Mouse (Mus musculus): Measurements from ENCODE around the gene Saa3.

GRCm38 (mm10) chr7:46715600-46715999 is at the start of gene Saa3:
- TF ChIP-seq POLR2A (IDR thresholded peaks at IDR 0.05; ENCODE audit: insufficient read length, low read depth): no peak
- no peak for TF ChIP-seq TCF12 (IDR thresholded peaks at IDR 0.05; ENCODE audit: insufficient read depth, poor library complexity, severe bottlenecking)
- no peak for TF ChIP-seq USF1 (IDR thresholded peaks at IDR 0.05; ENCODE audit: low read depth)
- TF ChIP-seq MAX (IDR thresholded peaks at IDR 0.05; ENCODE audit: low read depth): no peak
- TF ChIP-seq POLR2AphosphoS2 (IDR thresholded peaks at IDR 0.05; ENCODE audit: insufficient read length, low read depth): no peak
- no peak for TF ChIP-seq E2F4 (IDR thresholded peaks at IDR 0.05; ENCODE audit: insufficient read depth)
- no peak for TF ChIP-seq REST (IDR thresholded peaks at IDR 0.05; ENCODE audit: insufficient read depth, insufficient read length)

Measured in myocyte (in vitro differentiated cells).